Mouse (Mus musculus) CH12.LX (cell line): Measurements from ENCODE around the gene Inpp4b. TPM values are rescaled to one million over a fixed set of nuclear protein-coding genes. Genes with fewer than 3 reads are reported as not detected.
A peak's percentile ranks its signal among the peaks of the same experiment; 100 is the strongest.

Experiments
- DNase-seq: peaks from one replicate; pipeline ENCODE4 v3.0.0-alpha.2; 2013; ENCODE audit errors: extremely low read depth
- H3K27ac ChIP-seq: 2 replicates; pipeline ENCODE4 v1.5.1; 2012; ENCODE audit warnings: low read depth, mild to moderate bottlenecking, control low read depth, moderate library complexity; ENCODE audit not compliant: insufficient read depth
- H3K27me3 ChIP-seq: replicated peaks from 2 replicates; pipeline ENCODE3; 2012; ENCODE audit warnings: inconsistent platforms
- H3K36me3 ChIP-seq, 2 experiments: replicated peaks in 1 of 2; 2 replicates each; pipeline versions ENCODE3 to v1.6.1; 2012; ENCODE audit warnings: inconsistent platforms in 1 of 2, low read length in 1 of 2, mild to moderate bottlenecking in 1 of 2, mixed read lengths in 1 of 2, moderate library complexity in 1 of 2; ENCODE audit not compliant: control insufficient read depth in 1 of 2, insufficient read depth in 1 of 2
- H3K4me1 ChIP-seq, 2 experiments: 2 replicates each; pipeline ENCODE4 v1.6.1; 2012; ENCODE audit warnings: inconsistent platforms in 1 of 2, moderate library complexity in 1 of 2; ENCODE audit not compliant: insufficient read depth in 2 of 2, control insufficient read depth in 1 of 2
- H3K4me2 ChIP-seq: 2 replicates; pipeline ENCODE4 v1.6.1; 2012; ENCODE audit warnings: low read depth, mild to moderate bottlenecking, control low read depth; ENCODE audit not compliant: poor library complexity, insufficient read depth, severe bottlenecking
- H3K4me3 ChIP-seq, 3 experiments: fragments of 150-350 bp in 1 of 3; sonication (generic) in 1 of 3; replicated peaks in 1 of 3; 2 replicates each; pipeline versions ENCODE3 to v1.5.1; 2011 to 2012; ENCODE audit warnings: low read depth in 2 of 3, low read length in 2 of 3, mild to moderate bottlenecking in 2 of 3, moderate library complexity in 2 of 3, control low read depth in 1 of 3, improper control_type of control experiment in 1 of 3, inconsistent platforms in 1 of 3, mixed read lengths in 1 of 3; ENCODE audit not compliant: poor library complexity in 1 of 3
- H3K79me2 ChIP-seq: replicated peaks from 2 replicates; pipeline ENCODE4 v1.6.1; 2012; ENCODE audit warnings: mild to moderate bottlenecking, moderate library complexity; ENCODE audit not compliant: control insufficient read depth, poor library complexity, insufficient read depth, severe bottlenecking; ENCODE audit errors: extremely low read depth
- H3K9ac ChIP-seq: 2 replicates; pipeline ENCODE4 v1.6.1; 2012; ENCODE audit warnings: low read depth, mild to moderate bottlenecking, control low read depth, moderate library complexity; ENCODE audit not compliant: insufficient read depth
- H3K9me3 ChIP-seq: replicated peaks from 2 replicates; pipeline ENCODE3; 2012; ENCODE audit warnings: low read length, inconsistent platforms, mixed read lengths
- BHLHE40 ChIP-seq: IDR thresholded peaks from 2 replicates; pipeline ENCODE4 v1.6.1; 2011; ENCODE audit warnings: mild to moderate bottlenecking, low read depth, low read length, improper control_type of control experiment
- CHD1 ChIP-seq: IDR thresholded peaks from 2 replicates; pipeline ENCODE4 v1.6.1; 2012; ENCODE audit warnings: low read depth, low read length, improper control_type of control experiment, inconsistent platforms
- CHD2 ChIP-seq: IDR thresholded peaks from 2 replicates; pipeline ENCODE4 v1.6.1; 2011; ENCODE audit warnings: low read length, improper control_type of control experiment
- E2F4 ChIP-seq: IDR thresholded peaks from 2 replicates; pipeline ENCODE4 v1.6.1; 2011; ENCODE audit warnings: low read depth, low read length, improper control_type of control experiment; ENCODE audit not compliant: insufficient replicate concordance
- ELF1 ChIP-seq: IDR thresholded peaks from 2 replicates; pipeline ENCODE4 v1.6.1; 2014; ENCODE audit warnings: low read depth, mild to moderate bottlenecking, inconsistent platforms, low read length, improper control_type of control experiment
- GABPA ChIP-seq: IDR thresholded peaks from 2 replicates; pipeline ENCODE4 v1.6.1; 2012; ENCODE audit warnings: low read depth, low read length, improper control_type of control experiment, inconsistent platforms; ENCODE audit not compliant: insufficient replicate concordance
- IRF4 ChIP-seq: IDR thresholded peaks from 2 replicates; pipeline ENCODE4 v1.6.1; 2014; ENCODE audit warnings: low read depth, mild to moderate bottlenecking, inconsistent platforms, low read length, improper control_type of control experiment
- JUN ChIP-seq: IDR thresholded peaks from 2 replicates; pipeline ENCODE4 v1.6.1; 2011; ENCODE audit warnings: low read depth, mild to moderate bottlenecking, low read length, improper control_type of control experiment, moderate library complexity; ENCODE audit not compliant: insufficient read depth
- JUND ChIP-seq: conservative IDR thresholded peaks from 2 replicates; pipeline ENCODE4 v1.6.1; 2011; ENCODE audit warnings: low read depth, low read length, improper control_type of control experiment
- KAT2A ChIP-seq: IDR thresholded peaks from 2 replicates; pipeline ENCODE4 v1.6.1; 2012; ENCODE audit warnings: low read length, improper control_type of control experiment, inconsistent platforms; ENCODE audit not compliant: insufficient replicate concordance
- MAFK ChIP-seq: IDR thresholded peaks from 2 replicates; pipeline ENCODE4 v1.6.1; 2011; ENCODE audit warnings: low read length, improper control_type of control experiment; ENCODE audit not compliant: insufficient replicate concordance
- MAX ChIP-seq: IDR thresholded peaks from 2 replicates; pipeline ENCODE4 v1.6.1; 2011; ENCODE audit warnings: low read length, improper control_type of control experiment
- MAZ ChIP-seq: IDR thresholded peaks from 2 replicates; pipeline ENCODE4 v1.6.1; 2012; ENCODE audit warnings: low read depth, mild to moderate bottlenecking, inconsistent platforms, low read length, improper control_type of control experiment, moderate library complexity
- MEF2A ChIP-seq: IDR thresholded peaks from 2 replicates; pipeline ENCODE4 v1.6.1; 2014; ENCODE audit warnings: low read depth, mild to moderate bottlenecking, inconsistent platforms, low read length, improper control_type of control experiment, borderline replicate concordance
- MXI1 ChIP-seq: IDR thresholded peaks from 2 replicates; pipeline ENCODE4 v1.6.1; 2011; ENCODE audit warnings: mild to moderate bottlenecking, low read depth, low read length, improper control_type of control experiment
- NELFE ChIP-seq: IDR thresholded peaks from 2 replicates; pipeline ENCODE4 v1.6.1; 2011; ENCODE audit warnings: low read depth, low read length, improper control_type of control experiment
- NRF1 ChIP-seq: IDR thresholded peaks from 2 replicates; pipeline ENCODE4 v1.6.1; 2014; ENCODE audit warnings: low read depth, mild to moderate bottlenecking, inconsistent platforms, low read length, improper control_type of control experiment, moderate library complexity
- PAX5 ChIP-seq: IDR thresholded peaks from 2 replicates; pipeline ENCODE4 v1.6.1; 2012; ENCODE audit warnings: low read length, inconsistent platforms, mixed read lengths
- POLR2A ChIP-seq: IDR thresholded peaks from 2 replicates; pipeline ENCODE4 v1.6.1; 2011; ENCODE audit warnings: low read depth, mild to moderate bottlenecking, improper control_type of control experiment, low read length
- POLR2AphosphoS2 ChIP-seq: IDR thresholded peaks from 2 replicates; pipeline ENCODE4 v1.6.1; 2011; ENCODE audit warnings: low read depth, low read length, improper control_type of control experiment
- RCOR1 ChIP-seq: conservative IDR thresholded peaks from 2 replicates; pipeline ENCODE4 v1.6.1; 2012; ENCODE audit warnings: low read depth, mild to moderate bottlenecking, inconsistent platforms, low read length, improper control_type of control experiment
- SIN3A ChIP-seq: IDR thresholded peaks from 2 replicates; pipeline ENCODE4 v1.6.1; 2012; ENCODE audit warnings: low read length, improper control_type of control experiment, inconsistent platforms
- TCF12 ChIP-seq: IDR thresholded peaks from 2 replicates; pipeline ENCODE4 v1.6.1; 2014; ENCODE audit warnings: low read depth, mild to moderate bottlenecking, inconsistent platforms, low read length, improper control_type of control experiment
- USF1 ChIP-seq: IDR thresholded peaks from 2 replicates; pipeline ENCODE4 v1.6.1; 2014; ENCODE audit warnings: low read depth, mild to moderate bottlenecking, inconsistent platforms, low read length, improper control_type of control experiment
- USF2 ChIP-seq: conservative IDR thresholded peaks from 2 replicates; pipeline ENCODE4 v1.6.1; 2011; ENCODE audit warnings: low read depth, low read length, improper control_type of control experiment
- ZC3H11A ChIP-seq: IDR thresholded peaks from 2 replicates; pipeline ENCODE4 v1.6.1; 2012; ENCODE audit warnings: low read depth, mild to moderate bottlenecking, inconsistent platforms, low read length, improper control_type of control experiment
- ZKSCAN1 ChIP-seq: IDR thresholded peaks from 2 replicates; pipeline ENCODE4 v1.6.1; 2012; ENCODE audit warnings: low read depth, inconsistent platforms, low read length, improper control_type of control experiment, borderline replicate concordance
- ZMIZ1 ChIP-seq: IDR thresholded peaks from 2 replicates; pipeline ENCODE4 v1.6.1; 2012; ENCODE audit warnings: low read depth, mild to moderate bottlenecking, inconsistent platforms, low read length, improper control_type of control experiment
- ZNF384 ChIP-seq: IDR thresholded peaks from 2 replicates; pipeline ENCODE4 v1.6.1; 2012; ENCODE audit warnings: low read depth, low read length, improper control_type of control experiment, inconsistent platforms
- dilution Hi-C: fragments of 300-500 bp; cut with MboI; formaldehyde crosslinking; loops from 2 replicates; pipeline ENCODE4 v1.14.3; 2020; ENCODE audit warnings: low sequenced_read_pairs; ENCODE audit not compliant: extremely low pct_unique_long_range_greater_than_20kb, extremely low pct_ligation_motif_present
- in situ Hi-C: fragments of 300-500 bp; cut with MboI; formaldehyde crosslinking; loops from 3 replicates; pipeline ENCODE4 v1.14.3; 2019; ENCODE audit warnings: low sequenced_read_pairs, low pct_ligation_motif_present, low pct_unique_long_range_greater_than_20kb, mixed read lengths
- polyA plus RNA-seq: library from polyadenylated mRNA; unstranded; fragments of >175 nt; gene quantifications from 2 replicates; pipeline ENCODE4 v1.2.1, GENCODE M21; 2012; ENCODE audit warnings: low read depth; ENCODE audit not compliant: insufficient read length
- total RNA-seq, 2 experiments: library from RNA; depleted of rRNA; stranded (reverse); fragments of 300-350 nt in 1 of 2; fragments of >200 nt in 1 of 2; gene quantifications; 2 replicates each; pipeline ENCODE4 v1.2.3; 2012 to 2014

Inpp4b gene
- total and polyA plus RNA-seq, 3 experiments: 3.0 to 4.9 (median 3.4) TPM

- Histone ChIP-seq H3K9ac (no peak overlapping the region), H3K9me3 (no peaks in the 10 kb centered on the region), H3K27me3 (no peaks in the 10 kb centered on the region), H3K27ac (no peak overlapping the region), H3K4me2 (peak overlapping the region; percentile 10; the same call in 1 of the 2 replicates), H3K4me1 (peaks cover 3 to 53% of the 10 kb centered on the region in 2 experiments; a peak in 2 of 4 replicates), H3K79me2 (no peaks in the 10 kb centered on the region), H3K36me3 (peaks cover 0 to 1% of the 10 kb centered on the region in 2 experiments), H3K4me3 (no peak overlapping the region)
- in situ Hi-C loops: no loop called here
- dilution Hi-C loops: no loop called here
- no peak for TF ChIP-seq ELF1
- TF ChIP-seq SIN3A: no peak
- peak; percentile 27; the same call in 1 of the 2 replicates for TF ChIP-seq TCF12
- no peak for TF ChIP-seq USF2
- TF ChIP-seq MXI1: no peak
- TF ChIP-seq NRF1: no peak
- TF ChIP-seq BHLHE40: no peak
- TF ChIP-seq MAZ: no peak
- TF ChIP-seq JUN: no peak
- no peak for TF ChIP-seq ZMIZ1
- 0 out of 2 replicates have a peak, but pooled peaks have one; percentile 58 for TF ChIP-seq IRF4
- TF ChIP-seq KAT2A: no peak
- TF ChIP-seq MEF2A: peak; percentile 72; the same call in 1 of the 2 replicates
- no peak for TF ChIP-seq ZKSCAN1
- no peak for TF ChIP-seq MAX
- no peak for TF ChIP-seq POLR2A
- 0 out of 2 replicates have a peak, but pooled peaks have one; percentile 16 for TF ChIP-seq MAFK
- peak; percentile 8; the same call in 1 of the 2 replicates for TF ChIP-seq JUND
- no peak for TF ChIP-seq GABPA
- no peak for TF ChIP-seq ZNF384
- no peak for TF ChIP-seq CHD2
- no peak for TF ChIP-seq PAX5
- no peak for TF ChIP-seq CHD1
- no peak for TF ChIP-seq POLR2AphosphoS2
- no peak for TF ChIP-seq NELFE
- TF ChIP-seq USF1: no peak
- no peak for TF ChIP-seq RCOR1
- no peak for TF ChIP-seq E2F4
- TF ChIP-seq ZC3H11A: no peak
- DNase-seq: peak; percentile 53
Observed at GRCm38 (mm10) chr8:81784775-81785174, 442.4 kb downstream of the Inpp4b start.
